23 mouse cellular contexts compared by ENCODE assay signal in the genomic region with DNA sequence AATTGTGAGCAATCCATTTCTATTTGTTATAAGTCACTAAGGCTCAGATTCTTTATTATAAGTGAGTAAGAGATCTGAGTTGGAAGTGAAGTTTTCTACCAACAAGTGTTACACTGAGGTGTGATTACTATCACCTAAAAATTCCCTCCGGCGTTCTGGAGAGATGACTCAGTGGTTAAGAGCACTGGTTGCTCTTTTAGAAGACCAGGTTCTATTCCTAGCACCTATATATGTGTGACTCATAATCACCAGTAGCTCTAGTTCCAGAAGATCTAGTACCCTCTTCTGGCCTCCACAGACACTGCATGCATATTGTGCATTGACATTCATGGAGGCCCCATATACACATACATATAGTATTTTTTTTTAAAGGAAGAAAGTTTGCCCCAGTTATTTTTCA.
"Had no signal": no experiment of that assay in that cellular context is flagged by ENCODE, and none has a peak within 500 bp of the region (broad histone marks: within the 10 kb centered on the region; RNA-seq: fewer than 3 reads in every experiment).

No protein-coding gene starts in this region.

- H3K4me3 ChIP-seq: kidney, embryonic 15.5 days; limb, embryonic 12.5 days; limb, embryonic 15.5 days; midbrain, embryonic 13.5 days; myocyte; neural tube, embryonic 13.5 days had no signal

- H3K27ac ChIP-seq: kidney, embryonic 15.5 days; limb, embryonic 12.5 days; limb, embryonic 15.5 days; liver, embryonic 14.5 days; macrophage; midbrain, embryonic 13.5 days; neural tube, embryonic 13.5 days had no signal

- H3K9me3 ChIP-seq: kidney, embryonic 15.5 days; limb, embryonic 12.5 days; limb, embryonic 15.5 days; midbrain, embryonic 13.5 days; neural tube, embryonic 13.5 days had no signal

- H3K27me3 ChIP-seq: kidney, embryonic 15.5 days; limb, embryonic 12.5 days; limb, embryonic 15.5 days; midbrain, embryonic 13.5 days; neural tube, embryonic 13.5 days had no signal

- DNase-seq: kidney, adult 11 months; kidney, adult 8-10 months; kidney, postnatal 10 days; kidney, postnatal 36 days; layer of hippocampus, adult 9-11 months; left cerebral cortex, postnatal 4 days; liver, postnatal 0 days; lung, embryonic 14.5 days; retina, postnatal 1 day; right cerebral cortex, postnatal 25 days; thymus, adult 18-20 months; thymus, postnatal 36 days had no signal

- H3K9ac ChIP-seq: kidney, embryonic 15.5 days; limb, embryonic 12.5 days; limb, embryonic 15.5 days; liver, embryonic 14.5 days; liver, postnatal 0 days; lung, embryonic 14.5 days; midbrain, embryonic 13.5 days; neural tube, embryonic 13.5 days had no signal

- H3K36me3 ChIP-seq: kidney, embryonic 15.5 days; limb, embryonic 12.5 days; limb, embryonic 15.5 days; midbrain, embryonic 13.5 days; neural tube, embryonic 13.5 days had no signal

- ATAC-seq: liver, postnatal 0 days; lung, postnatal 0 days; midbrain, embryonic 13.5 days; midbrain, embryonic 16.5 days had no signal

- H3K4me1 ChIP-seq: kidney, embryonic 15.5 days; limb, embryonic 12.5 days; limb, embryonic 15.5 days; midbrain, embryonic 13.5 days; neural tube, embryonic 13.5 days had no signal

- H3K4me2 ChIP-seq: kidney, embryonic 15.5 days; limb, embryonic 12.5 days; limb, embryonic 15.5 days; liver, embryonic 11.5 days; lung, embryonic 14.5 days; midbrain, embryonic 13.5 days; neural tube, embryonic 13.5 days had no signal
